Mouse (Mus musculus) stomach, postnatal 0 days (tissue): ENCODE measurements at regions not wholly inside any gene's neighbourhood (a gene's known extent, or its start where the extent isn't known, plus 50 kb on each side); places are given as distances from the start of the nearest gene placed in this dataset.

Source experiments
- CTCF ChIP-seq: IDR thresholded peaks from 2 replicates; pipeline ENCODE4 v1.5.1; 2016; ENCODE audit warnings: antibody characterized with exemption, low read depth, mild to moderate bottlenecking, moderate library complexity
- EP300 ChIP-seq: optimal IDR thresholded peaks from 2 replicates; pipeline ENCODE3; 2016; ENCODE audit warnings: antibody characterized with exemption

DNA sequence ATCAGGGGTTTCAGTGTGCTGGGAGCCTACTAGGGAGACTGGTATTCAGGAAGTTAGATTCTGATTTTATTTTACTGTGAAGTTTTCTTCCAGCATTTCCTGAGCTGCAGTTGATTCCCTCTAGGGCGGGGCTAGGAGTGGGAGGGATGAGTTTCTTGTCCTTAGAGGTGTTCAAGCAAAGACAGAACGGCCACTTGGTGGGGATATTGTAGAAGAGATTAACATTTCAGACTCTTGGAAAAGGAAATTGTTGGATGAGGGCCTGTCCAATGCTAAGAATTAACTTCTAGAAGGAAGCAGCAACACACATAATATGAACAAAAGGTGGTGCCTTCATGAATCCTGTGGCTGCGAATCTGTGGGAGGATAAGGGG is 230.1 kb upstream of the Chd6 start:
- TF ChIP-seq EP300 (no peak), CTCF (peak; percentile 58)
